Mouse (Mus musculus) CH12.LX (cell line): ENCODE results near the gene Lrrc30. TPM values are rescaled to one million over a fixed set of nuclear protein-coding genes. Genes with fewer than 3 reads are reported as not detected.

Experiments used
- DNase-seq: peaks from one replicate; pipeline ENCODE4 v3.0.0-alpha.2; 2013; ENCODE audit errors: extremely low read depth
- H3K27ac ChIP-seq: 2 replicates; pipeline ENCODE4 v1.5.1; 2012; ENCODE audit warnings: low read depth, mild to moderate bottlenecking, control low read depth, moderate library complexity; ENCODE audit not compliant: insufficient read depth
- H3K27me3 ChIP-seq: replicated peaks from 2 replicates; pipeline ENCODE3; 2012; ENCODE audit warnings: inconsistent platforms
- H3K36me3 ChIP-seq, 2 experiments: replicated peaks in 1 of 2; 2 replicates each; pipeline versions ENCODE3 to v1.6.1; 2012; ENCODE audit warnings: inconsistent platforms in 1 of 2, low read length in 1 of 2, mild to moderate bottlenecking in 1 of 2, mixed read lengths in 1 of 2, moderate library complexity in 1 of 2; ENCODE audit not compliant: control insufficient read depth in 1 of 2, insufficient read depth in 1 of 2
- H3K4me1 ChIP-seq, 2 experiments: 2 replicates each; pipeline ENCODE4 v1.6.1; 2012; ENCODE audit warnings: inconsistent platforms in 1 of 2, moderate library complexity in 1 of 2; ENCODE audit not compliant: insufficient read depth in 2 of 2, control insufficient read depth in 1 of 2
- H3K4me2 ChIP-seq: 2 replicates; pipeline ENCODE4 v1.6.1; 2012; ENCODE audit warnings: low read depth, mild to moderate bottlenecking, control low read depth; ENCODE audit not compliant: poor library complexity, insufficient read depth, severe bottlenecking
- H3K4me3 ChIP-seq, 3 experiments: fragments of 150-350 bp in 1 of 3; sonication (generic) in 1 of 3; replicated peaks in 1 of 3; 2 replicates each; pipeline versions ENCODE3 to v1.5.1; 2011 to 2012; ENCODE audit warnings: low read depth in 2 of 3, low read length in 2 of 3, mild to moderate bottlenecking in 2 of 3, moderate library complexity in 2 of 3, control low read depth in 1 of 3, improper control_type of control experiment in 1 of 3, inconsistent platforms in 1 of 3, mixed read lengths in 1 of 3; ENCODE audit not compliant: poor library complexity in 1 of 3
- H3K79me2 ChIP-seq: replicated peaks from 2 replicates; pipeline ENCODE4 v1.6.1; 2012; ENCODE audit warnings: mild to moderate bottlenecking, moderate library complexity; ENCODE audit not compliant: control insufficient read depth, poor library complexity, insufficient read depth, severe bottlenecking; ENCODE audit errors: extremely low read depth
- H3K9ac ChIP-seq: 2 replicates; pipeline ENCODE4 v1.6.1; 2012; ENCODE audit warnings: low read depth, mild to moderate bottlenecking, control low read depth, moderate library complexity; ENCODE audit not compliant: insufficient read depth
- H3K9me3 ChIP-seq: replicated peaks from 2 replicates; pipeline ENCODE3; 2012; ENCODE audit warnings: low read length, inconsistent platforms, mixed read lengths
- CHD1 ChIP-seq: IDR thresholded peaks from 2 replicates; pipeline ENCODE4 v1.6.1; 2012; ENCODE audit warnings: low read depth, low read length, improper control_type of control experiment, inconsistent platforms
- CHD2 ChIP-seq: IDR thresholded peaks from 2 replicates; pipeline ENCODE4 v1.6.1; 2011; ENCODE audit warnings: low read length, improper control_type of control experiment
- CTCF ChIP-seq, 2 experiments: IDR thresholded peaks in 1 of 2; conservative IDR thresholded peaks in 1 of 2; 2 replicates each; pipeline ENCODE4 v1.5.1; 2011 to 2012; ENCODE audit warnings: low read depth in 2 of 2, low read length in 2 of 2, improper control_type of control experiment in 1 of 2, inconsistent platforms in 1 of 2, mild to moderate bottlenecking in 1 of 2, moderate library complexity in 1 of 2
- E2F4 ChIP-seq: IDR thresholded peaks from 2 replicates; pipeline ENCODE4 v1.6.1; 2011; ENCODE audit warnings: low read depth, low read length, improper control_type of control experiment; ENCODE audit not compliant: insufficient replicate concordance
- EP300 ChIP-seq: IDR thresholded peaks from 2 replicates; pipeline ENCODE4 v1.6.1; 2011; ENCODE audit warnings: low read length, improper control_type of control experiment
- ETS1 ChIP-seq: conservative IDR thresholded peaks from 2 replicates; pipeline ENCODE4 v1.6.1; 2012; ENCODE audit warnings: low read depth, mild to moderate bottlenecking, inconsistent platforms, low read length, improper control_type of control experiment, moderate library complexity
- GABPA ChIP-seq: IDR thresholded peaks from 2 replicates; pipeline ENCODE4 v1.6.1; 2012; ENCODE audit warnings: low read depth, low read length, improper control_type of control experiment, inconsistent platforms; ENCODE audit not compliant: insufficient replicate concordance
- HCFC1 ChIP-seq: IDR thresholded peaks from 2 replicates; pipeline ENCODE4 v1.6.1; 2012; ENCODE audit warnings: low read depth, mild to moderate bottlenecking, inconsistent platforms, low read length, improper control_type of control experiment
- IRF4 ChIP-seq: IDR thresholded peaks from 2 replicates; pipeline ENCODE4 v1.6.1; 2014; ENCODE audit warnings: low read depth, mild to moderate bottlenecking, inconsistent platforms, low read length, improper control_type of control experiment
- MAX ChIP-seq: IDR thresholded peaks from 2 replicates; pipeline ENCODE4 v1.6.1; 2011; ENCODE audit warnings: low read length, improper control_type of control experiment
- MXI1 ChIP-seq: IDR thresholded peaks from 2 replicates; pipeline ENCODE4 v1.6.1; 2011; ENCODE audit warnings: mild to moderate bottlenecking, low read depth, low read length, improper control_type of control experiment
- NELFE ChIP-seq: IDR thresholded peaks from 2 replicates; pipeline ENCODE4 v1.6.1; 2011; ENCODE audit warnings: low read depth, low read length, improper control_type of control experiment
- POLR2A ChIP-seq: IDR thresholded peaks from 2 replicates; pipeline ENCODE4 v1.6.1; 2011; ENCODE audit warnings: low read depth, mild to moderate bottlenecking, improper control_type of control experiment, low read length
- POLR2AphosphoS2 ChIP-seq: IDR thresholded peaks from 2 replicates; pipeline ENCODE4 v1.6.1; 2011; ENCODE audit warnings: low read depth, low read length, improper control_type of control experiment
- RAD21 ChIP-seq: IDR thresholded peaks from 2 replicates; pipeline ENCODE4 v1.6.1; 2011; ENCODE audit warnings: low read depth, mild to moderate bottlenecking, low read length, improper control_type of control experiment, moderate library complexity
- RCOR1 ChIP-seq: conservative IDR thresholded peaks from 2 replicates; pipeline ENCODE4 v1.6.1; 2012; ENCODE audit warnings: low read depth, mild to moderate bottlenecking, inconsistent platforms, low read length, improper control_type of control experiment
- USF1 ChIP-seq: IDR thresholded peaks from 2 replicates; pipeline ENCODE4 v1.6.1; 2014; ENCODE audit warnings: low read depth, mild to moderate bottlenecking, inconsistent platforms, low read length, improper control_type of control experiment
- dilution Hi-C: fragments of 300-500 bp; cut with MboI; formaldehyde crosslinking; loops from 2 replicates; pipeline ENCODE4 v1.14.3; 2020; ENCODE audit warnings: low sequenced_read_pairs; ENCODE audit not compliant: extremely low pct_unique_long_range_greater_than_20kb, extremely low pct_ligation_motif_present
- in situ Hi-C: fragments of 300-500 bp; cut with MboI; formaldehyde crosslinking; loops from 3 replicates; pipeline ENCODE4 v1.14.3; 2019; ENCODE audit warnings: low sequenced_read_pairs, low pct_ligation_motif_present, low pct_unique_long_range_greater_than_20kb, mixed read lengths
- polyA plus RNA-seq: library from polyadenylated mRNA; unstranded; fragments of >175 nt; gene quantifications from 2 replicates; pipeline ENCODE4 v1.2.1, GENCODE M21; 2012; ENCODE audit warnings: low read depth; ENCODE audit not compliant: insufficient read length
- total RNA-seq, 2 experiments: library from RNA; depleted of rRNA; stranded (reverse); fragments of 300-350 nt in 1 of 2; fragments of >200 nt in 1 of 2; gene quantifications; 2 replicates each; pipeline ENCODE4 v1.2.3; 2012 to 2014

Lrrc30 gene
- total and polyA plus RNA-seq, 3 experiments = not detected

DNA sequence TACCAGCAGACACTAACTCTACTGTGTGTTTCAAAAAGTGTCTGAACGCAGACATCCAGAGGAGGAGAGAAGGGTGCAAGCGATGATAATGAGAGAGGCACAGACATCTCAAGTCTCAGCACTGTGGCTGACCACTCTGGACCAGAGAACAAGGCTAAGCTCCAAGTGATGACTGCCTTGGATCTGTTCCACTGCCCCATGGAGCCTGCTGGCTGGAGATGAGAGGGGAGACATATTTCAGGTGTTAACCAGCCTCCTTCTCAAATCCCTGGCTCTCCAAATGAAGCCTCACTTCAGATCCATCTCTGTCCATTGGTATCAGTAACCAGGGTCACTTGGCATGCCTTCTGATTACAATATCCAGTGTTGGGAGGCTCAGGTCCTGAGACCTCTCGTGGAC is 20.4 kb downstream of the Lrrc30 start:
- no peak overlapping the region for H3K4me3 ChIP-seq
- no peak for DNase-seq
- H3K27me3 ChIP-seq = no peaks in the 10 kb centered on the region
- H3K27ac ChIP-seq = no peak overlapping the region
- H3K79me2 ChIP-seq = no peaks in the 10 kb centered on the region
- no peak overlapping the region for H3K9ac ChIP-seq
- dilution Hi-C loops (no loop called here), in situ Hi-C loops (no loop called here)
- no peaks in the 10 kb centered on the region for H3K36me3 ChIP-seq
- H3K4me2 ChIP-seq = no peak overlapping the region
- no peak for TF ChIP-seq NELFE
- no peak for TF ChIP-seq ETS1
- TF ChIP-seq E2F4 = no peak
- TF ChIP-seq IRF4 = no peak
- no peak for TF ChIP-seq EP300
- TF ChIP-seq CTCF (conservative IDR thresholded peaks at IDR 0.05 in 1 of 2, IDR thresholded peaks at IDR 0.05 in 1 of 2; ENCODE audit: low read depth in 2 of 2, low read length in 2 of 2) = no peak
- no peak for TF ChIP-seq POLR2AphosphoS2
- no peak for TF ChIP-seq GABPA
- TF ChIP-seq MAX = no peak
- TF ChIP-seq RAD21 = no peak
- no peak for TF ChIP-seq CHD1
- no peak for TF ChIP-seq RCOR1
- no peak for TF ChIP-seq HCFC1
- no peak for TF ChIP-seq USF1
- no peak for TF ChIP-seq MXI1
- no peaks in the 10 kb centered on the region for H3K4me1 ChIP-seq
- H3K9me3 ChIP-seq = peaks cover 87% of the 10 kb centered on the region

DNA sequence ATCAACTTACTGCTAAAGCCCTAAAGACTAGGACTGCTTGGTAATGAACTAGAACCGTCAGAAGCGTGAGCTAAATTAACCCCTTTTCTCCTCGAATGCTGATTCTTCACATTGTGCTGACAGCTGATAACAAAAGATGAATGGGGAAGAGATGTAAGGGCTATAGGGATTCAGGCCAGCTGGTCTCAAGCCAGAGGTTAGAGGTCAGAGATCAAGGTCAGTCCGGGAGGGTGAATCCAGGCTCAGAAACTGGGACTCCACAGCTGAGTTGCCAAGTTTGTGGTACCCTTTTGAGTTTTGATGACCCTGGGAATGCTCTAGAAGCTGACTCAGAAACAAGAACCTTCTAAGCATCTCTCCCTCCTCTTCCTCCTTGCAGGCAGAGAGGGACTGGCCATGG is 28.1 kb downstream of the Lrrc30 start:
- no peak for DNase-seq
- no peak for TF ChIP-seq POLR2A
- TF ChIP-seq CHD2 = no peak
- TF ChIP-seq E2F4 = no peak

More for the DNA sequence above, 28.1 kb downstream of the Lrrc30 start:
- Histone ChIP-seq H3K36me3 (no peaks in the 10 kb centered on the region), H3K4me2 (no peak overlapping the region), H3K4me3 (no peak overlapping the region), H3K9me3 (peaks cover 87% of the 10 kb centered on the region), H3K79me2 (no peaks in the 10 kb centered on the region), H3K9ac (no peak overlapping the region), H3K27me3 (no peaks in the 10 kb centered on the region), H3K27ac (no peak overlapping the region), H3K4me1 (no peaks in the 10 kb centered on the region)
- dilution Hi-C loops (no loop called here), in situ Hi-C loops (no loop called here)
